Mouse (Mus musculus) regulatory T cell (primary cell): Measurements from ENCODE around the gene Papss2.

ENCODE experiments used
- in situ Hi-C: fragments of 300-600 bp; cut with MboI, MseI; formaldehyde crosslinking; loops from one replicate; pipeline ENCODE4 v1.15.1; 2025; ENCODE audit warnings: high pct_unique_total_duplicates

Papss2 gene

GRCm38 (mm10) chr19:32595506-32596286 is at the start of gene Papss2:
TSS of gene Papss2 (plus strand) at chr19:32595790.
- in situ Hi-C loops, result no loop called here

DNA sequence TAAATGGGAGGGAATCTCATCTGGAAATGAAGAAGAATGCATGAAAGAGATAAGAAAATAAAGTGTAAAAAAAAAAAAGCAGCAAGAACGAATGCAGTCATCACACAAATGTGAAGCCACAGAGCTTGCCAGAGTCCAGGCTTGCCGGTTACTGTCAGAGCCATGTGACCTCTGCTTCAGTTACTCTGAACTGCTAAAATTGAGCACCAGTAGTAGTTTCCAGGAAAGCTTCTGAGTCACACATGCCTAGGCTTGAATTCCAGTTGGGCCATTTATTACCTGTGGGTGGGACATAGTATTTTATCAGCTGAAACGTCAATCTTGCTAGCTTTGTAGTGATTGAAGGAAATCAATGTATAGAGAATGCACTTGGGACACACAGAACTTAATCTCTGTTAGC is 48.2 kb upstream of the Papss2 start:
- in situ Hi-C loops, result loop anchor here (25.0 kb wide), 1 partner anchor 1760 kb away; no protein-coding TSS in a partner anchor

- in situ Hi-C loops, result loop anchor here (25.0 kb wide), 1 partner anchor 1761 kb away; no protein-coding TSS in a partner anchor
Measured at GRCm38 (mm10) chr19:32548202-32548601, 47.4 kb upstream of the Papss2 start.

DNA sequence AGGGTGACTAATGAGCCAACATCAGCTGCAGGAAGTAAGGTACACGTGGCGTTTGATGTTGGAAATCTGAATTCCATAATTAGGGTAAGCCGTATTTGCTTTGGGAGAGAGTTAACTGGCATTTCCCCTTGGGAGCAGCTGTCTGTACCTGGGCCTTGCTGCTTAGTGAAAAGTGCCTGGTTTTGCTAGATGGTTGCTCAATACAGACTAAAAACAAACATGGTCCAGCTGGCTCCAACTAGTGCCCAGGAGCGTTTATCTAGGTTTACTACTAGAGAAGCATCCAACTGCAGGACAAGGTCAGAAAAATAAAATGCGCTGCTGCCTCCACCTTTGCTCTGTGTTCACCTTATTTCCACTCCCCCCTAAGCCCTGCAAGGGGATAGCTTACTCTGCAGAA is 45.1 kb upstream of the Papss2 start:
- in situ Hi-C loops, result no loop called here

- in situ Hi-C loops, result no loop called here
Measured at GRCm38 (mm10) chr19:32551442-32551841, 44.1 kb upstream of the Papss2 start.

GRCm38 (mm10) chr19:32552106-32552505 is 43.5 kb upstream of the Papss2 start:
- in situ Hi-C loops, result no loop called here

DNA sequence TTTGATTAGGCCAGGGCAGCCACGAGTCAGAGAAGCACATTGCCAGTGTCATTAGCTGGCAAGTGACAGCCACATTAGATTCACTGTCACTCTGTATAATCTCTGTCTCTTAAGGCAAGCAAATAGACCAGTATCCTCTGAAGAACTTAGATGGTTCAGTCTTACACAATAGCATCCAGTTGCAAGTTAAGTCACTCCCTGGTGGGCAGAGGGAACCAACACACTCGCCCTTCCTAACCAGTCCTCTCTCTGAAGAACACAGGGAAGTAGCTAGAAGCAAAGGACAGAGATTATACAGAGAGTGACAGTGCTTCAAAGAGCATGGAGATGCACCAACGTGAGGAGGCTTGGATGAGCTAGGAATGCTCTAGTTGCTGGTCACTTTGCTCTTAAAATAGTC is 42.3 kb upstream of the Papss2 start:
- in situ Hi-C loops, result no loop called here

DNA sequence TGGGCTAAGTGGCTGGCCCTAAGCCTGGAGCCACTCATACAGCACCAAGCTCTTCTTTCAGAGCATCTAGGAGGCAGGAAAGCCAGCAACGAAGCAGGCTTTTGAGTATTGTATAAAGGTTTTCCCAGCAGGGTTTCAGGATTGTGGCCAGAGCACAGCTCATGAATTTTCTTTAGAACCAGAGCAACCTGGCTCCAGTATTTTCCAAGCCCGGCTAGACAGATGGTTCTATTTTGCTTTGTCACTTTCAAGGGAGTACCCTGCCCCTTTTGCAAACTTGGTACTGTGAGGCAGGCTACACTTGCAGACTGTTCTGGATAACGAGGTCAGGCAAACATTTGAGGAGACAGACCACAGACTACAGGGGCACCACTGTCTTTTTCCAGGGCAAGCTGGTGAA is 40.3 kb upstream of the Papss2 start:
- in situ Hi-C loops, result no loop called here

- in situ Hi-C loops, result loop anchor here (10.0 kb wide), 1 partner anchor 1308 kb away; no protein-coding TSS in a partner anchor
Measured at GRCm38 (mm10) chr19:32567025-32567424, 28.6 kb upstream of the Papss2 start.

- in situ Hi-C loops, result loop anchor here (10.0 kb wide), 1 partner anchor 1307 kb away; no protein-coding TSS in a partner anchor
Measured at GRCm38 (mm10) chr19:32567447-32567846, 28.1 kb upstream of the Papss2 start.

- in situ Hi-C loops, result loop anchor here (10.0 kb wide), 1 partner anchor 1306 kb away; no protein-coding TSS in a partner anchor
Measured at GRCm38 (mm10) chr19:32568470-32568869, 27.1 kb upstream of the Papss2 start.

DNA sequence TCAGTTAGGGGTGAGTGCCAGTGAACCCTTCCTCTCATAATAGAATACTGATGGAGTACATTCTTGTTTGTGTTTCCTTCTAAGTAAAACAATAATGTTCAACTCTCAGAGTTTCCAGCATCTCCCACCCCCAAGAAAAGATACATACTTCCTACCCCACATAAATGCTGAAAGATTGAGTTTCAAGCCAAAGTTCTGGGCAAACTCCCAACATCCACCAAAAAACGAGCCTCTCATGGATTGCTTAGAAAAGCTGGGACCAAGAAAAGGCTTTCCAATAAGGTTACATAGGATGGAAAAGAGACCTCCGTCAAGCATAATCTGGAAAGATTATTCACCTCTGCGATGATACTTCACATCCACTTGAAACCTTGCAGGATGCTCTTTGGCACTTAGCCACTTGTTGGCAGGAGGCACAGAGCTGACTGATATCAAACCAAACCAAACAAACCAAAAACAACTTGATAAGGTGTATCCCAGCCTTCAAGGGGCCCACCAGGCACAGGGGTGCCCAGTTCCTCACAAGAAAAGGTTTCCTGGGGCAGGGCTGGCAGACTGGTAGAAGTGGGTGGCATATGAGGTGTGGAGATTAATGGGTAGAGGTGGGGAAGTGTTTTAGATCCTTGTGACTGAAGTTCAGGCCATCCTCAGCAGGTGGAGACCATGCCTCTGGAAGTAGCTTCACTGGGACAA is 26.5 kb upstream of the Papss2 start:
- in situ Hi-C loops, result loop anchor here (10.0 kb wide), 1 partner anchor 1306 kb away; no protein-coding TSS in a partner anchor

DNA sequence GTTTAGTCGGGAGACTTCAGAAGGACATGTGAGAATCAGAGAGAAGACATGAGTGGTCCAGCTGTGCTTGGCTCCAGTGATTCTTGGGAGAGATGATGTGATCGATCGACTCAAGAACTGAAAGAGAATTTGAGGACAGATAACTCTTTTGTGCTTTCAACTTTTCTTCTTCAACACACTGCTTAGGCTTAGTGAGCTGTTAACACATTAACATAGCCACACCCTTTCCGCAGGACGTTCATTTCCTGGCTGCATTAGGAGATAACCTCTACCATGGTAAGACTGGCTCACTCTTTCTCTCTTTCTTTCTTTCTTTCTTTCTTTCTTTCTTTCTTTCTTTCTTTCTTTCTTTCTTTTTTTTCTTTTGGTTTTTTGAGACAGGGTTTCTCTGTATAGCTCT is 25.9 kb upstream of the Papss2 start:
- in situ Hi-C loops, result loop anchor here (10.0 kb wide), 1 partner anchor 1305 kb away; no protein-coding TSS in a partner anchor

DNA sequence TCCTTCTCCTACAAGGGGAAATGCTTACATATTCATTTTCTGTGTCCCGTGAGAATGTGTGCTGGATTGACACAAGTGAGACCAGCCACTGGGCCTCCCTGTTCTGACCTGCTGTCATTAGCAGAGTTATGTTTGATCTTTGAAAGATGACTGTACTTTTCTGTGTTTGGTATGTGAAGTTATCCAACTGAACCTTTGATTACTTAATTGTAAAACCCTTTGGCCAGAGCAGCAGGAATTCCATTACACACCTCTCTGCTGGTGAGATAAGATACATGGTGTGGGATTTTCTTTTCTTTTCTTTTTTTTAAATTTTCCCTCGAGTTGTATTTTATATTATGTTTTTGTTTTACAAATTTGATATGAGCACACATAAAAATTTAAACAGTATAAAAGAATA is 23.4 kb upstream of the Papss2 start:
- in situ Hi-C loops, result no loop called here

- in situ Hi-C loops, result no loop called here
Measured at GRCm38 (mm10) chr19:32573259-32573658, 22.3 kb upstream of the Papss2 start.

- in situ Hi-C loops, result no loop called here
Measured at GRCm38 (mm10) chr19:32574846-32575245, 20.7 kb upstream of the Papss2 start.

- in situ Hi-C loops, result no loop called here
Measured at GRCm38 (mm10) chr19:32577749-32578148, 17.8 kb upstream of the Papss2 start.

DNA sequence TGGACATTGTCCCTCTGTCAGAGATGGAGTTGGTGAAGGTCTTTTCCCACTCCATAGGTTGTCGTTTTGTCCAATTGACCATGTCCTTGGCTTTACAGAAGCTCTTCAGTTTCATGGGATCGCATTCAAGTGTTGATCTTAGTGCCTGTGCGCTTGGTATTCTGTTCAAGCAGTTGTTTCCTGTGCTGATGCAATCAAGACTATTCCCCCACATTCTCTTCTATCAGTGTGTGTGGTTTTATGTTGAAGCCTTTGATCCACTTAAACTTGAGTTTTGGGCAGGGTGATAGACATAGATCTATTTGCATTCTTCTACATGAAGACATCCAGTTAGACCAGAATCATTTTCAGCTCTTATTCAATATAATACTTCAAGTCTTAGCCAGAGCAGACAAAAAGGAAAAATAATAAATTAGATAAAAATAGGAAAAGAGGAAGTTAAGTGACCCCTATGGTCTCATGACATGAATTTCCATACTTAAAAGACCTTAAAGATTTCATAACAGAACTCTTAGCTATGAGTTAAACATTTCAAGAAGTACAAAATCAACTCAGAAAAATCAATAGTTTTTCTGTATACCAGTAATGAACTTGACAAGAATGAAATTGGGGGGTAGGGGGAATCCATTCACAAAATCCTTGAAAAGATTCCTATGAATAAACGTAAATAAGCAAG is 12.4 kb upstream of the Papss2 start:
- in situ Hi-C loops, result no loop called here

- in situ Hi-C loops, result no loop called here
Measured at GRCm38 (mm10) chr19:32587727-32588126, 7.9 kb upstream of the Papss2 start.

- in situ Hi-C loops, result no loop called here
Measured at GRCm38 (mm10) chr19:32592749-32593148, 2.8 kb upstream of the Papss2 start.

DNA sequence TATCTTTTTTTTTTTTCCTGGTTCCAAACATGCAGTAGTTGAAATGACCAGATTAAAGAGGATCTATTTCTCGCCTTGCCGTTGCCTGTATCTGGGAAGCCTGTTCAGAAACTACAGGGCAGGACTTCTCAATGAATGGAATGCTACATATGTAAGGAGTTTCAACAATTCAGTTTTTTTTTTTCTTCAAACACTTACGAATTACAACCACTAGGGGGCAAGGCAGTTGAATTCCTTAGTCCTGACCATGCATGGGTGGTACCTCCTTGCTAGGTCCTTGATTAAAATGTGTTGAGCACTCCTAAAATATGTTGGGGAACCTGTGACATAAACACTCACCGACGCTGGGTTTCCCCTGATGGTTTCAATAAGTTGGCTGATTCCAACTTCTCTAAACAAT is 1.7 kb upstream of the Papss2 start:
- in situ Hi-C loops, result no loop called here

- in situ Hi-C loops, result no loop called here
Measured at GRCm38 (mm10) chr19:32595131-32595505, 472 bp upstream of the Papss2 start.
